Mouse (Mus musculus): ENCODE measurements around the gene Gm49387.

DNA sequence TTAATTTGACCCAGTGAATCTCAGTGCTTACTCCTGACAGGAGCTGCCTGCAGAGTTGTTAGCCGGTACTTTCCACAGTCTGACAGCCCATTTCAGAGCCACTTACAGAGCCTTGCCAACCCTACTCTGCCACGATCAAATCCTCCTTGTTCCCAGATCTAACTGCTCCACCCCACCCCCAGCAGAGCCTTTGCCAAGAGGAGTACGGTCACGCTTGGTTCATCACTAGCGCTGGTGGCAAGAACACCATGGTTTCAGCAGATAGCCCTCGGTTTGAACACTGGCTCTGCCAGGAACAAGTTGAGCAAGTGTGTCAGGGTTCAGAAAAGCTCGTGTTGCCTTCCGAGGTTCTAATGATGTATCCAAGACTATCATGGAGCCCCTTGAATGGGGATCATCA is 54.2 kb downstream of the Gm49387 start:
- TF ChIP-seq CTCF (IDR thresholded peaks at IDR 0.05; ENCODE audit: borderline replicate concordance, insufficient read depth, low read length): no peak
- TF ChIP-seq POLR2A (IDR thresholded peaks at IDR 0.05; ENCODE audit: low read depth, low read length): no peak
